Mouse (Mus musculus): ENCODE results near the gene Pawr.
A peak's percentile ranks its signal among the peaks of the same experiment; 100 is the strongest.

Gene Pawr

DNA sequence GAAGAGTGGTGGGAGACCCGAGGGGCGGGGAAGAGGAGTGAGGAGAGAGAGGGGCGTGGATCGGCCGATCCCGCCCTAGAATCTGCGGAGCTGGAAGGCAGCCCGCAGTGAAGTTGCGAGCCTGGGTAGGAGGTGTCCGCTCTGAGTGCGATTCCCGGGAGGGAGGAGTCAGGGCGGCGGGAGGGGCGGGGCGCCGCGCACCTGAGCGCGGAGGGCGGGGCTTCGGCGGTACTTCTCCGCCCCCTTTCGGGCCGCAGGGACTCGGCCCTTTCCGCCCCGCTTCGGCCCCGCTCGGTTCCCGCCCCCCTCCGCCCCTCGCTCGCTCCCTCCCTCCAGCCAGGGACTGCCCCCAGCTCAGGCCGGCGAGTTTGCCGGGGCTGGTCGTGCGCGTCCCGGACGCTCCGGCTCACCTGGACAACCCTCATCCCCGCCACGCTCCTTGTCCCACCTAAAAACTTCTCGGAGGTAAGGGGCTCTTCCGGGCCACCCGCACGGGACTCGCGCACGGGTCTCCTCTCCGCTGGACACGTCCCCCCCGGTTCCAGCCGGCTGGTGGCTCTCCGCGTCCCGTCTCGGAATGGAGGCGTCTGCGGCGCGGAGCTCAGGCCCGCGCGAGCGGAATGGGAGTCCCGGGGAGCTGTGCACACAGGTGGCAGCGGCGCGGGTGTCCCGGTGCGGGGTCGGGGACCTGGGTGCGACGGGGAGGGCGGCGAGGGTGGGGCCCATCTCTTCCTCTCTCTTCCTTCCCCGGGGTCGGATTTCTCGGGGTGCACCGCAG, at the start of gene Pawr:
Pawr (plus strand) TSS at position 338 of the 778 bp plus-strand sequence.
- no peak for DNase-seq (ENCODE audit: low read depth, low spot score)

DNA sequence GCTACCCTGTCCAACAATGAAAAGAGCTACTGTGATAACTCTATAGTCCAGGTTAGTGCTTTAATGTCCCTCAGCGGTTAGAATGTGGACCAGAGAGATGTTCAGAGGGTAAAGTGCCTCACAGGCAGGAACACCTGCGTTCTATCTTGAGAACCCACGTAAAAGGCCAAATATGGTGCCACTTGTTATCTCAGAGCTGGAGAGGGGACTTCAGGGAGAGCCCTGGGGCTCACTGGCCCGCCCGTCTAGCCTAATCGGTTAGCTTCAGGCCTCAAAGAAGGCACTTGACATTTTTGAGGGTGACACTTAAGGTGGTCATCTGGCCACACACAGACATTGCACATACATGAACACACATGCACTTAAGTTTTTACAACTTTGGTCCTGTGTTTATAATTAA, 49.6 kb upstream of the Pawr start:
- no peak for DNase-seq (ENCODE audit: low read depth, low spot score)

DNA sequence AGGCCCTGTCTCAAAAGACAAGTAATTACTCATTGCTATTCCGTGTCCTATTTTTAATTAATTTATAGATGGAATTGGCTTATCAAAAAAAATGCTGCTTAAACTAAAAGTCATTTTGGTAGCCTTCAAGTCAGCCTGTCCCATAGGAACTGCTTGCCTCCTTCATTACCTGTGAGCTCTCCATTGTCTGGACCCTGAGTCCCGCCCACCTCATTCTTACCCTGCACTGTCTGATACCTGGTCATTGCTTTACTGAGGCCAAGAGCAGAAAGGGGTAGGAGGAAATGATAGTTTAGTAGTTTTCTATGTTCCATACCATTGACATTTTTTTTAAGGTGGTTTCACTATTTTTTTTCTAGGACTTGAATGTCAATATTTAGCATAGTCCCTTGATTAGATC, 48.5 kb upstream of the Pawr start:
- no peak for DNase-seq (ENCODE audit: low read depth, low spot score)

DNA sequence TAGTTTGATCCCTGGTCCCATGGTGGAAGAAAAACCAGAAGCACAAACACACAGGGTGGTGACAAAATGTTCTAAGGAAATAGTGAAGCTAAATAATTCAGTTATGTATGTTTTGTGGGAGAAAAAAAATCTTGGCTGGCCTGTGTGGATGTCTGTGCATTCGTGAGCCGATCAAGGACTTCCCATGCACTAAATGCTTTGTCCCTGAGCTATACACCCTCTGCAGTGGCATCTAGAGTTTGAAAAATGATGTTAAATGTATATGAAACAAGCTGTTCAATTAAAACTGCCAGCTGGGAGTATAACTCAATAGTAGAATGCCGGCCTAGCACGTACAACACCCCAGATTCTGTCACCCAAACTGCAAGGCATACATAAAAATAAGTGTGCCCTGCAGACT, 48.1 kb upstream of the Pawr start:
- DNase-seq (ENCODE audit: low read depth, low spot score), result no peak

DNA sequence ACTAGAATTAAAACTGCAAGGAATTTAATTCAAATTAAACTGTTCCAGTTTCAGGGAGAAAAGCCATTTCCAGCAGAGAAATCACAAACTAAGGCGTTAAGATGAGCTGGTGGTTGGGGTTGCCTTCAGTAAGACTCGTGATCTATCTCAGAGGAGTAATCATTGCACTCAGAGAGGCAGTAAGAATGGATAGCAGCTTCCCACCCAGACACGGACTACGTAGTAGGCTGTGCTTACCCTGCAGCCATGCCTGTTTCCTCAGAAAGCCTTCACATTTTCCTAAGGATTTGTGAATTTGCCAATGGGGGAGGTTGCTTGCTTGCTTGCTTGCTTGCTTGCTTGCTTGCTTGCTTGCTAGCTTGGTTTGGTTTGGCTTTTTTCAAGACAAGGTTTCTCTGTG, 47.5 kb upstream of the Pawr start:
- DNase-seq (ENCODE audit: low read depth, low spot score), result no peak

DNA sequence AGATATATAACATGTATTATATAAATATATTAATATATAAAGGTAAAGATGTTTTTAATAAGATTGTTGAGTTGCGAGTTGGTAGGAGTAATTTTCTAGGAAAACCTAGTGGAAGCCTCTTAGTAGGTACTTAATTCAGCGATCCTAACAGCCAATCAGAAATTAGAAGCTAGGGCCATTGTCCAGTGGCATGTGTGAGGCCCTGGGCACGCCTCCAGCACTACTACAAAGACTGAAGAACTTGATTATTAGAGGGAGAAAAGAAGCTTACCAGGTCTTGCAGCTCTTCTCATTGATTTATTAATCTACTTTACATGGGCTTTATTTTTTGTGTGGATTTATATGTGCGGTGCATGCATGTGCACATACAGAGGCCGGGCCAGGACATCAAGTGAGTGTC, 46.9 kb upstream of the Pawr start:
- DNase-seq (ENCODE audit: low read depth, low spot score), result no peak

DNA sequence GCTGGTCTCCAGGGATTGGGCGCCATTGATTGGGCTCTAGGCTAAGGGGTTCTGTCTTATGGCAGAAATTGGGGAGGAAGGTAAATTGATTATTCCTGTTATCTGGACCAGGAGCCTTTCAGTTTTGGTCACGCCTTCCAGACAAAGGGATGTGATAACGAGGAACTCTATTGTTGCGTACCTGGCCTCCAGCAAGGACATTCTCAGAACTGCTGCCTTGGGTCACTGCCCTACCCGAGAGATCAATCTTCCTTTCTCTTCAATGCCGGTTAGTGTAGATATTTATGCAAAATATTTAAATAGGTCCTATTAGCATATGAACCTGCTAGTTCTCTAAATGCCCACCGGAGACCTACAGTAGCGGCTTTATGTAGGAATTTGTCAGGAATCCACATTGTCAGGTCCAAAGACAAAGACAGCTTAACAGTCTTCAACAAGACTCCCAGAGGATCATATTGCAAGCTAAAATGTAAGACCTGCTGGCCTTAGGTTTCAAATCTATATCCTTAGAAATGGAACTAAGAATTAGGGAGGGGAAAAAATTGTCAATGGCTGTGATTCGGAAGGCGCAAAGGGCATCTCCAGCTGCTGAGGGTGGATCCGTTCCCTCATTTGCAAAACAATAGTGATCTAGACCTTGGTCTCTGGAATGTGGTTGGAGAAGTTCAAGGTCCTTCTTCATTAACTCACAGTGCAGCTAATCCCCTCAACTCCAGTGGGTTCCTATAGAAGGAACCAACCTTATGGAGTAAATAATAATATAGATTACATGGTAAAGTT, 45.1 kb upstream of the Pawr start:
- no peak for DNase-seq (ENCODE audit: low read depth, low spot score)

DNA sequence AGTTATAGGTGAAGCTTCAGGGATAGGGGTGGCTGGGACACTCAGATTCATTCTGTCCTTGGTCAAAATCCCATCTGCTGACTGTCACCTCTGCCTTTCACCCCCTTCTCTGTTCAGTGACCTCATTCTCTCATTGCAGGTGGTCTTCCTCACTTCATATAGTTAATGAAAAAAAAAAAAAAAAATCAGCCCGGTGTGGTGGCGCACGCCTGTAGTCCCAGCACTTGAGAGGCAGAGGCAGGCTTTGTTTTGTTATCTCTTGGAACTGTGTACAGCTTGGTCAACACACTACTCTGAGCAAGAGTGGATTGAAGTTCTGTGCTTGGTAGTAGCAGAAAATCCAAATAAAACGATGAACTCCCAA, 44.5 kb upstream of the Pawr start:
- DNase-seq (ENCODE audit: low read depth, low spot score), result no peak

DNA sequence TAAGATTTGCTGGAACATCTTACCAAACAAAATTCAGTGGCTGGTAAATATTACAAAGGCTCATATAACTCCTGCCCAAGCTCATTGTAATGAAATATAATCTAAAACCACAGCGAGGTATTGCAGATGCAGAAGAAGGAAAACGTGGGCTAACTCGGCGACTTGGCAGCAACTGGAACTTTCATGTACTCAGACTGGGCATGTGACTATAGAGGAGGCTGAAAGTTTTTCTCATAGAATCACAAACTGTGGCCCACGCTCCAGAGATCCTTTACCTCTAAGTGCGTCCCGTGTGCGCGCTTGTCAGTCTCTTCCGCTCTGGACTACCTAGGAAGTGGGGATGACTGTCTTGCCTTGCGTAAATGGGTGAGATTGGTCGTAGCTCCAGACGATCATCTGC, 41.9 kb upstream of the Pawr start:
- DNase-seq (ENCODE audit: low read depth, low spot score), result no peak

DNA sequence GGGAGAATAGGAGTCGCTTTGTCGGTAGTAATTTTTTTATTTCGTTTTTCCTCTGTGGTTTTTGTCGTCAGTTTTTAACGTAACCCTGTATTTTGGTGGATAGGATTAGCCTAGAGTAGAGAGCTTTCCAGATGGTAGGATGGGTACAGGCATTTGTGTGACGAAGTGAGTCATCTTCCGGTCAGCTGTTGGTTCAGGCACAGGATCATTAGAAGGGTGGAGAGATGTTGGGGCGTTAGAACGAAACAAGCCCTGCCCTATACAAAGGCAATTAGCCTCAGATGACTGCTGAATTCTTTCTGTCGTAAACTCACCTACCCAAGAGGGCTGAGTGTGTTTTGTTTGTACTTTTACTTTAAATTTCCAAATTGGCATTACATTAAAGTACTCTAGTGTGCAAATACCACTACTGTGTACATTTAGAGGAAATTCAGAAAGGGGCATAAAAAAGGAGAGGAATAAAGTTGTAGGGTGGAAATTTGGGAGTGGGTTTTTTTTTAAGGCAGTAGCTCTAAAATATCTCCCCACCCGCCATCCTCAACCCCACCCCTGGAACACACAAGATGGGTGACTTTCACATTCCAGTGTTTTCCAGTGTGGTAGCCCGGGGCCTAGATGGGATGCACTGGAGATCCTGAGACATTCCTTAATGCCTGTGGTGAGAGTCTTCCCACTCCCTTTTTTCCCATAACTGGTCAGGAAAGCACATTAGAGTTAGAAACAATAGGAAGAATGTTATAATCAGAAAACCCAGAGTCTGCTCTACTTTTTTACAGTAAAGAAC, 40.0 kb upstream of the Pawr start:
- no peak for DNase-seq (ENCODE audit: low read depth, low spot score)

DNA sequence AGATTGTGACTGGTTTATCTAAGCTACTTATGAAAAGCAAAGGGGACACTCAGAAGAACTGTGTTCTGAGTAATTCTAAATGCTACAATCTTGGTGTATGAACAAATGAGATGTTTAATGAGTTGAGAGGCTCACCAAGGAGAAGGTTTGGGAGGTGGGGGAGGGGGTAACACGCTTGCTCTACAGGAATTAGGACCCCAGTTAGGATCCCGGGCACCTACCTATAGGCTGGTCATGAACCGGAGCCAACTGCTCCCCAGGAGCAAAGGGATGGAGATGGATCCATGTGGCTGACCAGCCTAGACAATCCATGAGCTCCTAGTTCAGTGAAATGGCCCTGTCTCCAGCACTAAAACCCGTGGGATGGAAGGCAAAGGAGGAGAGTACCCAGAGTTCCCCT, 39.3 kb upstream of the Pawr start:
- DNase-seq (ENCODE audit: low read depth, low spot score), result no peak

DNA sequence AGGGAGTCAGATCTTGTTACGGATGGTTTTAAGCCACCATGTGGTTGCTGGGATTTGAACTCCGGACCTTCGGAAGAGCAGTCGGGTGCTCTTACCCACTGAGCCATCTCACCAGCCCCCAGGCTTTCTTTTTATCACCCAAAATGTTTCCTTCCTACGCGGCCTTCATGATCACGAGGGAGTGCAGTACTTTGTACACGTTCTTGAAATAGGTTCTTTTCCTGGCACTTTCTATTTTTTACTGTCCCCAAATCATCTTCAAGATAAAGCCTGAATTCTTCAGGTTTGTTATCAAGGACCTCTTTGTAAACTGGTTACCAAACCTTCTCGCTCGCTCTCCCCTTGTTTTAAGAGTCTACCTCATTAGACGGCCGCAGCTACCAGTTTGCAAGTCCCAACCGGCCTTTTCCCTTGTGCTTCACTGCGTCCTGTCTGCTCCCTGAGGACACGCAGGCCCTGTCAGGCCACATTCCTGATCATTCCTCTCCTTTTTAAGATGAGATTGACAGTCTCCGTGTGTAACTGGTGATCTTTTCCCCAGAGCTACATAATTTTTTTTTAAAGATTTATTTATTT, 38.2 kb upstream of the Pawr start:
- DNase-seq (ENCODE audit: low read depth, low spot score), result no peak

DNA sequence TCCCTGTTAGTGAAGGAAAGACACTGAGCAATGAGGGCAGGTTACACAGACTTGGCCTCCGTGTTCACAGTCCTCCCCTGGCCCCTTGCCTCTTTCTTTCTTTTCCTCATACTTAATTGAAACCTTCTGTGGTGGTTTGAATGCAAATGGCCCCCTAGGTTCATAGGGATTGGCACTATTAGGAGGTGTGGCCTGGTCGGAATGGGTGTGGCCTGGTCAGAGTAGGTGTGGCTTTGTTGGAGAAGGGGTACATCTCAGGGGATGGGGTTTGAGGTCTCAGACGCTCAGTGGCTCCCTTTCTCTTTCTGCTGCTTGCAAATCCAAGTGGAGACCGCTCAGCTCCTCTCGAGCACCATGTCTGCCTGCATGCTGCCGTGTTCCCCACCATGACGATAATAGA, 37.2 kb upstream of the Pawr start:
- DNase-seq (ENCODE audit: low read depth, low spot score), result no peak

DNA sequence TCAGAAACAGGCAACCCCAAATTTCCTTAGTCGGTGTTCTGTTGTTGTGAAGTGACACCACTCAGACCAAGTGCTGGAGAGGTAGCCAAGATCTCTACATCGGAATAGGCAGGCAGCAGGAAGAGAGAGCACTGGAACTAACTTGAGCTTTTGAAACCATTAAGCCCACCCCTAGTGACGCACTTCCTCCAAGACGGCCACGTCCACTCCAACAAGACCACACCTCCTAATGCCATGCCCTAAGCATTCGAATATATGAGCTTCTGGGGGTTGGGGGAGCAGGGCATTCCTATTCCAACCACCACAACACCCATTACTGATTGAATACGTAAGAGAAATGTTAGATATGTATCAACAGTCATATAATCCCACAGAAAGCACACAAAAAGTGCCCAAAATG, 35.5 kb upstream of the Pawr start:
- no peak for DNase-seq (ENCODE audit: low read depth, low spot score)

DNA sequence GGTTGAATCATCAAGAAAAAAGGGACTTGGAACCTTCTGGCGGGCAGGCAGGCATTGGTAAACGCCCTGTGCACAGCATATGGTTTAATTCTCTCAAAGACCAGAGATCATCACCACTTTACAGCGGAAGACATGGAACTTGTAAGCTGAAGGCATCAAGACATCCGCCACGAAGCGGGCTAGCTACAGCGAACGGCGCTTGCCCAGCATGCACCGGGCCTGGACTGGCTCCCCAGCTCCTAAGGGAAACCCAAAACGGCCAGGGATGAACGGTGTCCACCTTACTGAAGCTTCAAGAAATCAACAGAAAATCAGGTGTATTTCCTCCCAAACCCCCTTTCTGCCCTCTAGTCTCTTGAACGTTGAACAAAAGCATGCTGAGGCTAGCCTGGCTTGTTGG, 33.7 kb upstream of the Pawr start:
- DNase-seq (ENCODE audit: low read depth, low spot score), result no peak

DNA sequence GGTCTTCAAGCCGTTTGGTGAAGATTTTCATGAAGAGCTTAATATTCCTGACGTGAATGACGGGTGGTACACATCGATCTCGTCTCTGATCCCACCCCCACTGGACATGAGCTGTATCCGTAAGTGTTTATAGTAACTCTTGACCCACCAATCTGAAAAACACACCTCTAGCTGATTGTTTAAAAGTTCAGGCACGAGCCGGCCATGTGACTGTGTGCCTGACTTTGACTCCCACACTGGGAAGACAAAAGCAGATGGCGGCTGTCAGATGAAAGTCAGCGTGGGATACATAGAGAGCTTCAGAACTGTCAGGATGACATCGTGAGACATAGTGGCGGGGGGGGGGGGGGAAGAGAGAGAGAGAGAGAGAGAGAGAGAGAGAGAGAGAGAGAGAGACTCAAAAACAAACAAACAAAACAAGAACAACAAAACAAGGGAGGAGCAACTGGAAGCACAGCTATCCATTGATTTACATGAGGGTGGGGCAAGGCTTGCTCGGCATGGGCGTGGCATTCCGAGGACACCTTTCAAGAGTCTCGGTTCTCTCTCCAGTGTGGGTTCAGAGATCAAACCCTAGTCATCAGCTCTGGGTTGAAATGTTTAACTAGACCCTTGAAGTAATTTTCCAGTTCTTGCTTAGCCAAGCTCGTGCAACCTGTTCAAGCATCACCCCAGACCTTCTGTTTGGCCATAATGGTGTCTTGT, 32.9 kb upstream of the Pawr start:
- DNase-seq (ENCODE audit: low read depth, low spot score), result no peak

DNA sequence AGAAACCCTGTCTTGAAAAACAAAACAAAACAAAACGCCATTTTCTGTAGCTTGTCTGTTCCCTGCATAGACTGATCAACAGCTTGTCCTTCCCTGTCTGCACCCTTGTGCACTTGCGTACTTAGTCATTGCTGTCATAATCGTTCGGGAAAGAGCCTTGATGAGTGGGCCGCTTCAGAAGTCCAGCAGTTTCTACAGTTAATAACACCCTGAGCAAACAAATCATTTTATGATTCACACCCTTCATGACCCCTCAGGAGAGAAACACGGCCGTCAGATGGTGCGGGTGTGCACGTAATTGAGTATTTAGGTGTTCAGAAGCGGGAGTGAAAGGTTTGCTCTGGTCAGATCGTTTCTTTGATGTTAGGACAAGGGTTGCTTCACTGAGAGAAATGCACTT, 32.1 kb upstream of the Pawr start:
- no peak for DNase-seq (ENCODE audit: low read depth, low spot score)

DNA sequence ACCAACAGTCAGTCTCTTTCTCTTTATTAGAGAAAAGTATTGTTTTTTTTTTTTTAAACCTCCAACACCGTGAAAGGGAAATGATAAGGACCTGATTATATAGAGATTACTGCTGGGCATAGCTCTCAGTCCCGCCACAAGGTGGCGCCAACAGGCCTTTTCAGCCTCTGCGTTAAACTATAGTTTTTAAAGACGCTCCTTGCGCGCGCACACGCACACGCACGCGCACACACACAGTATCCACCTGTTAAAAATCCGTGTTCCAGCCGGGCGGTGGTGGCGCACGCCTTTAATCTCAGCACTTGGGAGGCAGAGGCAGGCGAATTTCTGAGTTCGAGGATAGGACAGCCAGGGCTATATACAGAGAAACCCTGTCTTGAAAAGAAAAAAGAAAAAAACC, 31.1 kb upstream of the Pawr start:
- DNase-seq (ENCODE audit: low read depth, low spot score), result peak; percentile 30

DNA sequence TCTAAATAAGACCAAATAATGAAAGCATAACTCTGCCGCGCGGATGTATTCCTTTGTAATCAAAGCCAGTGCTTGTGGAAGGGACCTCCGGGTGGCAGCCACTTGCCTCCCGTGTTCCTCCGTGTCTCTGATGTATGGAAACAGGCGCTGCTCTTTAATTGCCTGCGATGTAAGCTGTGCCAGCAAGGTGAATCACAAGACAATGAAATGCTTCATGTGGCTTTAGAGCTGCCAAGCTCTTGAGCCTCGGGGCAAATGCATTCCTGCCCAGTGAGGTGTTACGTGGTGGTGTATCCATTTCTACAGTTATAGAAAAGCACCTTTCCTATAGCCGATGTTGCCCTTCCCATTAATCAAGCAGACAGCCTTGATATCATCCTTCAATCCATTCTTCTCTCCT, 24.1 kb upstream of the Pawr start:
- no peak for DNase-seq (ENCODE audit: low read depth, low spot score)

DNA sequence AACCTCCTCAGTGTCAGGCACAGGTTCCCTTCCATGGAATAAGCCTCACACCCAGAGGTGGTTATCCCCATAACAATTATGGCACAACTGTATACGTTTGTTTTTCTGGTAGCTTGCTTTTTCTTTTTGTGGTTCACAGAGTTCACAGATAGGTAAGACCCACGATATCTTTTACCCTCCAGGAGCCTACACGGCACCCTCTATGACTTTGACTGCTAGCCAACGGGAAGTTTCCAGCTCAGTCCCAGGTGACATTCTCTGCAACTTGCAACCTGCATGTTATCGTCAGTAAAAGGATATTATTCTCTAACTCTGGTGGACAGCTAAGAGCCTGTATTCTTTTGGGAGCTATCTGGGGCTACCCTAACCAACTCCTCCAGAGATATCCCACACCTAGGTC, 21.7 kb upstream of the Pawr start:
- no peak for DNase-seq (ENCODE audit: low read depth, low spot score)

DNA sequence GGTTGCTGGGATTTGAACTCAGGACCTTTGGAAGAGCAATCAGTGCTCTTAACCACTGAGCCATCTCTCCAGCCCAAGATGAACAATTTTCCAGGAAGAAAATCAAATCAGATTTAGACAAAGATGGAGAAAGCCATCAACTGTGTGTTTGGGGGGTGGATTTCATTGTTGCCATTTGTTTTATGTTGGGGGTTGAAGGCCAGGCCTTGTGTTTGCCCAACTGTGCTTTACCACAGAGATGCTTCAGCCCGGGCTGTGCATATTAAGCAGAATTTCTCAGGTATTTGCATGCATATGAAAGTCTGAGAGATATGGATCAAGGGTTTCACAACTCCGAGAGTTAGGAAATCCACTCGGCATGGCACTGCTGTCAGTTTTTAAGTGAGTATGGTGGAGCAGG, 20.5 kb upstream of the Pawr start:
- no peak for DNase-seq (ENCODE audit: low read depth, low spot score)

DNA sequence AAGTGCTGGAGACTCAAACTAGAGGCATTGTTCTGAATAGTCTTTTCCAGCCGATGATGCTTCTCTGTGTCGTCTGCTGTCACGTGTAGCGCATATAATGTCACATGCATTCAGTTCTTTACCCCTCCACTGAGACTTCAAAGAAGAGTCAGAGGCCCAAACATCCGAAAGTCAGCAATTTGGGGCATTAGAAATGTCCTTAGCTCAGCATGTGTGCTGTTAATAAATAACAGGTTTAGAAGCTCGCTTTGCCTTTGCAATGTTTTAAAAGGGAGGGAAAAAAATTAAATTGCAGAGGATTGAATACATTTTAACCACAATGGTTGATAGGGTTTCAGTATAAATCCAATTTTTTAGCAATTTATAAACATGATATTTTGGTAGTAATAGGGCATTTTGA, 18.1 kb upstream of the Pawr start:
- DNase-seq (ENCODE audit: low read depth, low spot score), result no peak

Data from brain, embryonic 18.5 days (tissue).